Mouse (Mus musculus) hindbrain, embryonic 13.5 days (tissue): Measurements from ENCODE around the gene Slc9b2. TPM values are rescaled to one million over a fixed set of nuclear protein-coding genes. Genes with fewer than 3 reads are reported as not detected.

ENCODE experiments used
- ATAC-seq: fragments of 200-750 bp; cut with Nextera tagmentation; 2 replicates; pipeline ENCODE4 v1.8.0; 2017; ENCODE audit warnings: moderate TSS enrichment; ENCODE audit not compliant: low FRiP score
- H3K27ac ChIP-seq: fragments of 300-500 bp; sonication (generic); 2 replicates; pipeline ENCODE4 v1.5.1; 2015; ENCODE audit warnings: inconsistent platforms, mild to moderate bottlenecking, moderate library complexity
- H3K27me3 ChIP-seq: fragments of 300-500 bp; sonication (generic); 2 replicates; pipeline ENCODE4 v1.6.1; 2015; ENCODE audit warnings: mild to moderate bottlenecking, inconsistent platforms
- H3K36me3 ChIP-seq: fragments of 300-500 bp; sonication (generic); 2 replicates; pipeline ENCODE4 v1.6.1; 2015; ENCODE audit warnings: mild to moderate bottlenecking, inconsistent platforms
- H3K4me1 ChIP-seq: fragments of 300-500 bp; sonication (generic); replicated peaks from 2 replicates; pipeline ENCODE4 v1.6.1; 2015; ENCODE audit warnings: inconsistent platforms
- H3K4me2 ChIP-seq: fragments of 300-500 bp; sonication (generic); 2 replicates; pipeline ENCODE4 v1.6.1; 2015; ENCODE audit warnings: inconsistent platforms, mild to moderate bottlenecking, moderate library complexity
- H3K4me3 ChIP-seq: fragments of 300-500 bp; sonication (generic); 2 replicates; pipeline ENCODE4 v1.5.1; 2015; ENCODE audit warnings: mild to moderate bottlenecking, inconsistent platforms
- H3K9ac ChIP-seq: fragments of 300-500 bp; sonication (generic); 2 replicates; pipeline ENCODE4 v1.6.1; 2015; ENCODE audit warnings: mild to moderate bottlenecking, inconsistent platforms
- H3K9me3 ChIP-seq: fragments of 300-500 bp; sonication (generic); 2 replicates; pipeline ENCODE4 v1.6.1; 2016; ENCODE audit warnings: inconsistent platforms
- WGBS: fragments of 180-500 bp; shearing (Covaris S2); methylation state at CpG from one replicate; pipeline ENCODE4 v1.1.7; 2015; 5-methylcytosine and 5-hydroxymethylcytosine counted together
- polyA plus RNA-seq: library from polyadenylated mRNA; unstranded; fragments of >200 nt; fragmentation: Nextera tagmentation; extraction: Ambion mirVana; gene quantifications from 2 replicates; pipeline ENCODE4 v1.2.1, GENCODE M21; 2015

The Slc9b2 gene
- 1.1 and 1.4 TPM in 2 replicates for polyA plus RNA-seq

DNA sequence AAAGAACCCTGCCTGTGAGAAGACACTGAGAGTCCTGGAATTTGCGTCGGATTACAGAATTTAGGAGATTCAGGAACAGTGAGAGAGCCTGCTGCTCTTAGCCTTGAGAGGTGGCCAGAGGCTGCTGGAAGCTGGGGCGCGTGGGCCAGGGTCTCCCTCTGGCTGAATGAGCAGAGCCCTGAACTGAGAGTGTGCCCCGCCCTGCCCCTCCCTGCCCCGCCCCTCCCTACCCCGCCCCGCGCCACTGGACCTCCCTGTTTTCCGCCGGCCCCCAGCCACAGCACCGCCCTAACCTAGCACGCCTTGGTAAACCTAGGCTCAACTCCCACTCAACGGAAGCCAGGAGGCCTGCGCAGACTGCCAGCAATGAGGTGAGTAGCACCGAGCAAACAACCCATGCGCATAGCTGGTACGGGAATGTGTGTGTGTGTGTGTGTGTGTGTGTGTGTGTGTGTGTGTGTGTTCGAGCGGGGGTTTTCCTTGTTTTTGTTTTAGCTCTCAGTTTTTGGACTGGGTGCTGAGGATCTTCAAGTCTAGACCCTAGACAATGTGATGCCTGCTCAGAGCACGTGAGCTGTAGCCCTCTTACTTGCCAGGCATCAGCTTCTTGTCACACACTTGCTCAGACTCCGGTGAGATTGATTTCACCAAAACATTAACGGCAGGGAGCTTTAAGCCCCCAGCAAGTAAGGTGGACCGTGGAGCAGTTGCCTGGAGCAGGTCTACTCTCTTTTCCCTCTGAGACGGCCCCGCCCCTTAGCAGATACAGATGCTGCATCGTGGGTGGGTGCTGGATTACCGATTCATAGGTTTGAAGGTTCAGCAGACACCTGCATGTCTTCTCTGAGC, at the start of gene Slc9b2:
Slc9b2 (plus strand) TSS at position 290 of the 849 bp plus-strand sequence.
- H3K4me1 ChIP-seq: peaks cover 19% of the 10 kb centered on the region
- H3K4me2 ChIP-seq: peak within 1 kb of the TSS; percentile 58
- peak within 1 kb of the TSS; percentile 36 for H3K4me3 ChIP-seq
- WGBS: 14% methylated on average over 28 of the region's 28 CpGs
- H3K9ac ChIP-seq: peak within 1 kb of the TSS; percentile 43; the same call in 1 of the 2 replicates
- H3K27me3 ChIP-seq: peaks cover 10% of the 10 kb centered on the region; the same call in 1 of the 2 replicates
- no peak within 1 kb of the TSS for H3K27ac ChIP-seq
- peak; percentile 87 for ATAC-seq
- H3K36me3 ChIP-seq: no peaks in the 10 kb centered on the region
- H3K9me3 ChIP-seq: no peaks in the 10 kb centered on the region

DNA sequence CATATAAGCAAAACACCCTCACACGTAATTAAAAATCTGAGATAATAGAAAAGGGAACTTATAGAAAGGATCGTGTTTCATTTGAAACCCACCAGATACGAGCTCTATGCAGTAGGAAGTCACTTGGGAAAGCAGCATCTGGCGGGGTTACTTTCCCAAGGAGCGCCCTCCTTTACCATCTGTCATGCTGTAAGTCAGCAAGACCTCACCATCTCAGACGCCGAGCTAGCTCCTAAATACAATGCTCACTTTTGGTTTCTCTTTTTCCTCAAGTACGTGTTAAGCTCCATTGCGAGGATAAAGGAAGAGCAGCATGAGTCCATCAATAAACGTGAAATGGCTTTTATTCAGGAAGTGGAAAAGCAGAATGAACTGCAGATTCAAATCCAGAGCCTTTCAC, 48.6 kb upstream of the Slc9b2 start:
- H3K27me3 ChIP-seq: no peaks in the 10 kb centered on the region
- H3K9ac ChIP-seq: no peak overlapping the region
- WGBS: 87% methylated on average over 10 of the region's 10 CpGs
- H3K36me3 ChIP-seq: peaks cover 24% of the 10 kb centered on the region
- H3K4me2 ChIP-seq: no peak overlapping the region
- no peaks in the 10 kb centered on the region for H3K4me1 ChIP-seq
- H3K9me3 ChIP-seq: no peaks in the 10 kb centered on the region
- no peak for ATAC-seq
- no peak overlapping the region for H3K27ac ChIP-seq
- no peak overlapping the region for H3K4me3 ChIP-seq

DNA sequence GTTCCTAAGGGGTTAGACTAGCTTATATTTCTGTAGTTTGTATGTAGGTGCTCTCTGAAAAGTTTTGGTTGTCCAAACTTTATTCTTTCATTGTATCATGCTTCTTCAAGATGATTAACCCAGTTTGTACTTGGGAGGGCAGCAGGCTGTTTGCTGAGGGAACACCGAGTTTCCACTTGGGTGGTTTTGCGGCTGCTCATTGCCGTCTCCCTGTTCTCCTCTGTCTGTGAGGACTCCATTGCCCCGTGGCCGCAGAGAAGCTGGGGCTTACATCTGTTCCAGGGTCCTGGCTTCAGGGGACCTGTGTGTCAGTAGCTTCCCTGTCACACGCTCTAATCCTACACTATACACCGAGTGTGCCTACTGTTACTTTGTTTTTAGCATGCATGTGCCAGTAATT, 47.3 kb upstream of the Slc9b2 start:
- no peak overlapping the region for H3K9ac ChIP-seq

DNA sequence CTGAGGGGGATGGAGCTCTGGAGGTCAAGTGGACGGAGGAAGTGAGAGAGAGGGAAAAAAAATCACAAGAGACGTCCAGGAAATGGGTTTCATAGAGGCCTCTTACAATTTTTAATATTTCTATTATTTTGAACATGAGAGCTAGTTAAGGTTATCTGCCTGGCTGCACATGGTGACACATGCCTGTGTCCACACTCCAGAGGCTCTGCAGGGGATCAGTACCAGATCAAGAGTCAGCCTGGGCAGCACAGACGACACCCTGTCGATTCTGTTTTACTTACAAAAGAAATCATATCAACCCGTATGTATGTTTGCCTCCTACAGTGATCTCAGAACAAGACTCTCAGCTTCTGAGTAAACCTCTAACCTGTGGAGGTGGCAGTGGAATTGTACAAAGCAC, 38.9 kb upstream of the Slc9b2 start:
- 92% methylated on average over 5 of the region's 5 CpGs for WGBS
- ATAC-seq: no peak
- no peaks in the 10 kb centered on the region for H3K9me3 ChIP-seq
- no peaks in the 10 kb centered on the region for H3K27me3 ChIP-seq
- no peak overlapping the region for H3K27ac ChIP-seq
- H3K4me1 ChIP-seq: no peaks in the 10 kb centered on the region
- peaks cover 10% of the 10 kb centered on the region for H3K36me3 ChIP-seq
- H3K9ac ChIP-seq: no peak overlapping the region
- no peak overlapping the region for H3K4me3 ChIP-seq
- H3K4me2 ChIP-seq: no peak overlapping the region

More for the DNA sequence above, 47.3 kb upstream of the Slc9b2 start:
- Histone ChIP-seq H3K36me3 (peaks cover 33% of the 10 kb centered on the region), H3K9me3 (no peaks in the 10 kb centered on the region), H3K4me3 (no peak overlapping the region), H3K4me1 (no peaks in the 10 kb centered on the region), H3K27me3 (no peaks in the 10 kb centered on the region), H3K4me2 (no peak overlapping the region), H3K27ac (no peak overlapping the region)
- no peak for ATAC-seq
- WGBS: 87% methylated on average over 7 of the region's 7 CpGs

DNA sequence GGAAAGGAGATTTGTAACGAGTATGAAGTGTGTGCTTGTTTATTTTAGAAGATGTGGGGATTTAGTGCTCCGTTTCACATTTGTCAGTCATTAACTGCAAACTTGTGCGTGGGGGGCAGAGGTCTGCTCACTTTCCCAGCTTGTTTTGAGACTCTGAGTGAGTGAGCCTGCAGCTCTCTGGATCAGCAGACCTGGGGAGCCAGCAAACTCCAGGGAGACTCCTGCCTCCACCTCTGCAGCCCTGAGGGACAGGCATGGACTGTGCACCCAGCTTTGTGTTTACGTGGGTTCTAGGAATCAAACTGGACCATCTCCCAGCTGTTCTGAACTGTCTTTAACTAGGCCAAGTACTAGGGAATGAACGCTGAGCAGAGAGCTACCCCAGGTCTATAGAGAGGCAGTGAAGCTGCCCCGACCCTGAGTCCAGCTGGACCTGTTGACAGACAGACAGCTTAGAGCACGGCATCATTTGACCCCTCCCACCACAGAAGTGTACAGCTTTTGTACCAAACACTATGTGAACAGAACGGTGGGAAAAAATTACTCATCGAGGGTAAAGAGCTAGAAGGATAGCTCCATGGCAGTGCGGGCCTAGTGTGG, 38.0 kb upstream of the Slc9b2 start:
- H3K36me3 ChIP-seq: peaks cover 9% of the 10 kb centered on the region
- no peak for ATAC-seq

DNA sequence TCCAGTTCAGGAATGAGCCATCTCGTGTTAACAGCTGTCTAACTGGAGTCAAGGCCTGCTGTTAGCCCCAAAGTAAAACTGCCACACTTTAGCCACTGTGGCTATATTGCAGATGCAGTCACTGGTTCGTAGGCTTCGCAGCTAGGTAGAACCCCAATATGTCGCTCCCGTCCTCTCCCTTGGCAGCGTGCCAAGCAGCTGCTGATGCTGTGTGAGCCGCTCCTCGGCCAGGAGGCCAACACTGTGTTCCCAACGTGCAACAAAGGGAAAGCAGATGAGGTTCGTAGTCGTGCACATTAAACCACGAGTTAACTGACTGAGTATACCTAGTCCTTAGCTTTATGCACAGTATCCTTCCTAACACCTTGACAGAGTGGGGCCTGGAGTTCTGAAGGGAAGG, 34.9 kb upstream of the Slc9b2 start:
- Histone ChIP-seq H3K4me2 (no peak overlapping the region), H3K4me1 (no peaks in the 10 kb centered on the region), H3K4me3 (no peak overlapping the region), H3K36me3 (no peaks in the 10 kb centered on the region), H3K27ac (no peak overlapping the region), H3K27me3 (no peaks in the 10 kb centered on the region), H3K9ac (no peak overlapping the region), H3K9me3 (no peaks in the 10 kb centered on the region)
- 72% methylated on average over 12 of the region's 12 CpGs for WGBS
- no peak for ATAC-seq

More for the DNA sequence above, 38.0 kb upstream of the Slc9b2 start:
- Histone ChIP-seq H3K4me3 (no peak overlapping the region), H3K27me3 (no peaks in the 10 kb centered on the region), H3K9ac (no peak overlapping the region), H3K27ac (no peak overlapping the region), H3K4me1 (no peaks in the 10 kb centered on the region), H3K9me3 (no peaks in the 10 kb centered on the region), H3K4me2 (no peak overlapping the region)
- WGBS: 94% methylated on average over 10 of the region's 10 CpGs

DNA sequence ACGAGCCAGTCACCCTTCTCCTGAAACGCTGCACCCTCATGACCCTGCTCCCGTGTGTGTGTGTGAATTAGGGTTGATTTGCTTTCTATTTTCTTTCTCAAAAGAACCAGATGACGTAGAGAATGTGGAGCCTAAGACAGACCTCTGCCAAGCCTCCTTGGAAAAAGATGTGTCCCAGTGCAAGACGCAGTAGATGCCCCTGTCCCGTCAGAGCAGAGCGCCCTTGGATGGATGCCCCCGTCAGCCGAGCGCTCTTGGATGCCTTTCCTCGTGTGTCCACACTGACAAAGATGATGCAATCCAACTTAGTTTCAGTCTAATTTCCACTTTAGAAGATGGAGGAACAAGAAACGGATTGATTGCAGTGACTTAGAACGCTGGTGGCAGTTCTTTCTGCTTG, 34.5 kb upstream of the Slc9b2 start:
- Histone ChIP-seq H3K4me3 (no peak overlapping the region), H3K27ac (no peak overlapping the region), H3K27me3 (no peaks in the 10 kb centered on the region), H3K9ac (no peak overlapping the region), H3K9me3 (no peaks in the 10 kb centered on the region), H3K4me2 (no peak overlapping the region), H3K4me1 (no peaks in the 10 kb centered on the region), H3K36me3 (no peaks in the 10 kb centered on the region)
- 93% methylated on average over 13 of the region's 13 CpGs for WGBS
- no peak for ATAC-seq

DNA sequence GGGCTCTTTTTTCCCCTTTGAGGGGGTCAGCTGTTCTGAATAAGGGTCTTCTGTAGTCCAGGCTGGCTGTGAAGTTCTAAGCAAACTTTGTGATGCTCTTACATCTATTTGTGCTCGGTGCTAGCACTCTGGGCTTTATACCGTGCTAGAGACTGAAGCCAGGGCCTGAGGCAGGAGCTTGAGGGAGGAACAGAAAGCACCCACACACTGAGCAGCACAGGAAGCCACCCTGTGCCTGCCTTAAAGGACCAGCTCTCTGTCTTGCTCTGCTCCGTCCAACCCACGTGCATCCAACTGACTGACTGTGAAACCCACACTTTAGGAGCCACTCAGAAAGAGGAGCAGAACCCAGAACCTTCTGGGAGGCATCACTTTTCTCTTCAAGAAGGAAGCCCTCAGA, 27.3 kb upstream of the Slc9b2 start:
- Histone ChIP-seq H3K27ac (no peak overlapping the region), H3K27me3 (no peaks in the 10 kb centered on the region), H3K4me2 (no peak overlapping the region), H3K4me1 (peaks cover 6% of the 10 kb centered on the region; the same call in 1 of the 2 replicates), H3K4me3 (no peak overlapping the region), H3K9ac (peak overlapping the region; percentile 47; the same call in 1 of the 2 replicates), H3K9me3 (no peaks in the 10 kb centered on the region), H3K36me3 (no peaks in the 10 kb centered on the region)
- WGBS: 76% methylated on average over 4 of the region's 4 CpGs
- ATAC-seq: no peak

DNA sequence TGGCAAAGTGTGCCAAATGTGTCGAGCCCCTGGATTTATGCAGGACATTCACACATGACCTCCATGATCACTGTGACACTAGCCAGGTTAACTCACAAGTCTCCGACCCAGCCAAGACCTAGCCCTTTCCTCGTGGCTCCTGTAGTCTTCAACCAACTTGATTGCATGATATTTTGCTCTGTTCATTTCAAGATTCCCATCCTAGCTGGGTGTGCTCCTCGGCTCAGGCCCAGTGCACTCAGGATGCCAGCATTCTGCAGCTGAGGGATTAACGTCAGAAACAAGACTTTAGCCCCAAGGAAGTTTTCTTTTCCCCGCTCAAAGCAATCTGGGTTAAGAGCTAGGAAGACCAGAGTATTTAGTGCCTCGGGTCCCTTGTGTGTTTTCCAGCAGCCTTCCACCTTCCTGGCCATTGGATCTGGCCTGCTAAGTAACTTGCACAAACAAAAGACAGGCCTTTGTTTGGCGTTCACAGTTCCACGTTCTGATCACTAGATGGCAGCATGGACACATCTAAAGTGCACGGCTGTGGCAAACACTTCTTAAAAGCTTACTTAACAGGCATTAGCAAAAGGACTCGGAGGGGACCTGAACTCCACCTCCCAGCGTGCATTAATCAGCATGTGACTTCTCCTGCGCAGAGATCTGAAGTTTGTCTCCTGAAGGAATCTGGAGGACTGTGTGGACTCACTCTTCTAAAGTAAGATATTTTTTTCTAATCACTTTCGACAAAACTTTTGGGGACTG, 26.7 kb upstream of the Slc9b2 start, which contains the start of gene Bdh2:
Bdh2 (plus strand) TSS at position 553 of the 747 bp plus-strand sequence.
- 27% methylated on average over 14 of the region's 14 CpGs for WGBS
- peak; percentile 87 for ATAC-seq
- Histone ChIP-seq H3K9ac (peak within 1 kb of the TSS; percentile 47), H3K4me1 (peaks cover 6% of the 10 kb centered on the region; the same call in 1 of the 2 replicates), H3K4me3 (no peak within 1 kb of the TSS), H3K27ac (0 out of 2 replicates have a peak within 1 kb of the TSS, but pooled peaks have one; percentile 14), H3K4me2 (peak within 1 kb of the TSS; percentile 14; the same call in 1 of the 2 replicates), H3K27me3 (no peaks in the 10 kb centered on the region), H3K36me3 (no peaks in the 10 kb centered on the region), H3K9me3 (no peaks in the 10 kb centered on the region)

DNA sequence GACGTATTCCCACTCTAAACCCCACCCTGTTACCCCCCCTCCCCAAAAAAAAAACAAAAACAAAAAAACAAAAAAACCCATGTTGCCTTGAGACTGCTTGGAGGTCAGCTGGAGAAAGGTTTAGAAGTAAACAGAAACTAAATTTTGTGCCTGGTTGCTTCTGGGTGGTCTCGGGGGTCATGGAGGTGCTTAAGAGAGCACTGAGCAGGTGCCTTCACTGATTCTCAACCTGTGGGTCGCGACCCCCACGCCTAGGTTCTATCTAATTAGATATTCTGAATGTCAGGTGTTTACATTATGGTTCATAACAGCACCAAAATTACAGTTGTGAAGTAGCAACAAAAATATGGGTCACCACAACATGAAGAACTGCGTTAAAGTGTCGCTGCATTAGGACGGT, 25.8 kb upstream of the Slc9b2 start:
- Histone ChIP-seq H3K4me1 (peaks cover 6% of the 10 kb centered on the region; the same call in 1 of the 2 replicates), H3K27me3 (no peaks in the 10 kb centered on the region), H3K4me2 (no peak overlapping the region), H3K36me3 (no peaks in the 10 kb centered on the region), H3K9me3 (no peaks in the 10 kb centered on the region), H3K4me3 (no peak overlapping the region), H3K27ac (no peak overlapping the region), H3K9ac (no peak overlapping the region)
- WGBS: 87% methylated on average over 8 of the region's 8 CpGs
- ATAC-seq: no peak

DNA sequence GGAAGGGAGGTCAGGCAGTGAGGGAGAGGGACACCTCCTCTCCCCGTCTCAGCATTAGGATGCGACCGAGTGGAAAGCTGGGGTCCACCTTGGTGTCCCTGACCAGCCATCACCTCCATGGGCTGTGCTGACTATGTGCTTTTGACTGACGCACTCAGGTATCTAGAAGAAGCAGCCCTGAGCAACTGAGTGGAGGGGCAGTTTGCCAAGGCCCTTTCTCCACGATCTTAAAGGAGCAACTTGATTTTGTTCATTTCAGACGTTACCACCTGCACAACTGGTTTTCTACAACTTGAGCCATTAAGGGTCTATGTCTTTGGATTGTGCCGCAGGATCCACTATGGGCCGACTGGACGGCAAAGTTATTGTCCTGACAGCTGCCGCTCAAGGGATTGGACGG, 22.2 kb upstream of the Slc9b2 start:
- peaks cover 6% of the 10 kb centered on the region; the same call in 1 of the 2 replicates for H3K4me1 ChIP-seq
- H3K27ac ChIP-seq: no peak overlapping the region
- H3K9ac ChIP-seq: no peak overlapping the region
- ATAC-seq: no peak
- no peaks in the 10 kb centered on the region for H3K9me3 ChIP-seq
- H3K36me3 ChIP-seq: no peaks in the 10 kb centered on the region
- no peaks in the 10 kb centered on the region for H3K27me3 ChIP-seq
- no peak overlapping the region for H3K4me2 ChIP-seq
- H3K4me3 ChIP-seq: no peak overlapping the region
- 91% methylated on average over 11 of the region's 11 CpGs for WGBS

DNA sequence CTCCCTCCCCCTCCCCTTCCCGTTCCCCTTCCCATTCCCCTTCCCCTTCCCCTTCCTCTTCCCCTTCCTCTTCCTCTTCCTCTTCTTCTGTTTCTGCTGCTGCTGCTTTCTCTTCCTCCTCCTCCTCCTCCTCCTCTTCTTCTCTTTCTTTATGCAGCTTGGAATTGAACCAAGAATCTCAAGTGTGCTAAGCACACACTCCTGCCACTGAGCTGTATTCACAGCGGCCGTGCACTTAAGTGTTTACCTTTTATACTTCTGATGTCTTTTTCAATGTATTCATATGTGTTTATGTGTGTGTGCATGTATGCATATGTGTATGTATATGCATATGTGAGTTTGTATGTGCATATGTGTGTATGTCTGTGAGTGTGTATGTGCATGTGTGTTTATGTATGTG, 21.7 kb upstream of the Slc9b2 start:
- Histone ChIP-seq H3K4me3 (no peak overlapping the region), H3K36me3 (no peaks in the 10 kb centered on the region), H3K4me1 (peaks cover under 1% of the 10 kb centered on the region; the same call in 1 of the 2 replicates), H3K4me2 (no peak overlapping the region), H3K27me3 (no peaks in the 10 kb centered on the region), H3K9me3 (no peaks in the 10 kb centered on the region), H3K27ac (no peak overlapping the region), H3K9ac (no peak overlapping the region)
- WGBS: 83% methylated on average over 3 of the region's 3 CpGs
- ATAC-seq: no peak
